Mouse (Mus musculus) heart, embryonic 15.5 days (tissue): ENCODE results near the gene Bad. TPM values are rescaled to one million over a fixed set of nuclear protein-coding genes. Genes with fewer than 3 reads are reported as not detected.

Experiments
- ATAC-seq: fragments of 200-750 bp; cut with Nextera tagmentation; replicated peaks from 2 replicates; pipeline ENCODE4 v1.8.0; 2017; ENCODE audit warnings: low read depth, moderate TSS enrichment; ENCODE audit not compliant: insufficient number of reproducible peaks, insufficient read depth, low FRiP score
- H3K27ac ChIP-seq: fragments of 300-500 bp; sonication (generic); 2 replicates; pipeline ENCODE4 v1.5.1; 2015; ENCODE audit warnings: mild to moderate bottlenecking, inconsistent platforms
- H3K27me3 ChIP-seq: fragments of 300-500 bp; sonication (generic); 2 replicates; pipeline ENCODE4 v1.6.1; 2015; ENCODE audit warnings: inconsistent platforms
- H3K36me3 ChIP-seq: fragments of 300-500 bp; sonication (generic); 2 replicates; pipeline ENCODE4 v1.6.1; 2015; ENCODE audit warnings: mild to moderate bottlenecking, inconsistent platforms
- H3K4me1 ChIP-seq: fragments of 300-500 bp; sonication (generic); replicated peaks from 2 replicates; pipeline ENCODE4 v1.6.1; 2015; ENCODE audit warnings: inconsistent platforms
- H3K4me2 ChIP-seq: fragments of 300-500 bp; sonication (generic); 2 replicates; pipeline ENCODE4 v1.6.1; 2015; ENCODE audit warnings: inconsistent platforms, mild to moderate bottlenecking, moderate library complexity
- H3K4me3 ChIP-seq: fragments of 300-500 bp; sonication (generic); 2 replicates; pipeline ENCODE4 v1.5.1; 2015; ENCODE audit warnings: mild to moderate bottlenecking, inconsistent platforms
- H3K9ac ChIP-seq: fragments of 300-500 bp; sonication (generic); 2 replicates; pipeline ENCODE4 v1.6.1; 2015; ENCODE audit warnings: mild to moderate bottlenecking, inconsistent platforms
- H3K9me3 ChIP-seq: fragments of 300-500 bp; sonication (generic); replicated peaks from 2 replicates; pipeline ENCODE4 v1.6.1; 2016; ENCODE audit warnings: inconsistent platforms
- WGBS: fragments of 180-500 bp; shearing (Covaris S2); methylation state at CpG from one replicate; pipeline ENCODE4 v1.1.7; 2015; ENCODE audit warnings: mixed read lengths; 5-methylcytosine and 5-hydroxymethylcytosine counted together
- polyA plus RNA-seq: library from polyadenylated mRNA; unstranded; fragments of >200 nt; fragmentation: Nextera tagmentation; extraction: Ambion mirVana; gene quantifications from 2 replicates; pipeline ENCODE4 v1.2.1, GENCODE M21; 2015

Bad gene
- polyA plus RNA-seq, 1 experiment from 2014 or later = 55.6 TPM

DNA sequence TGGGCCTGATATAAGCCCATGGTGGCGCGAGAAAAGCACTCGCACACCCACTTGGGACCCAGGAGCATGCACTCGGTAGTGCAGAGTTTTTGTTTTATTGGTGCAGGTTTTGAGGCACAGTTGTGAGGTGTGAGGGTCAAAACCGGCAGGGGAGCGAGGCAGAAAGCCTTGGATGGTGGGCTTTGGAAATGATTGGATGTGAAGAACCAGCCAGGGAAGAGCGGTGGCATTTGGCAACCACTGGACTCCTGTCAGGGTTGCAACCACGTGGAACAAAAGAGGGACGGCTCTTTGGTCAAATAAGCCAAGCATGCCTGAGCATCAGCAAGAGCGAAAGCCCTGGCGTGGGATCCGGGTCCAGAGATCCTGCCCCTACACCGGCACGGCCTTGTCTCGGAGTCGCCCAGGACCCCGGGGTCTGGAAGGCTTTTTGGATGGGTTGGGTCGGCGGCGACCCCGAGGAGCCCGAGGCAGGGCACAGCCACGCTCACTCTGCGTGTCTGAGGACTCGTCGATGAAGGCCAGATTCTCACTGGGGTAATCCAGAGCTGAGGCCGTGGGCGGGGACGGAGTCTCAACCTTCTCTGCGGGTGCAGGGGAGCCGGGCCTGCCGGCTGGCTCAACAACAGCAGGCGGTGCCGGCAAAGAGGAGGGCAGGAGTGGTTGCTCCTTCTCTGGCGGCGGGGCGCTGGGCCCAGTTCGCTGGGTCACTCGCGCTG lies 15.9 kb upstream of the Bad start:
- H3K36me3 ChIP-seq = no peaks in the 10 kb centered on the region
- peak overlapping the region; percentile 8; the same call in 1 of the 2 replicates for H3K9ac ChIP-seq
- peak overlapping the region; percentile 48 for H3K4me2 ChIP-seq
- no peak for ATAC-seq
- no peak overlapping the region for H3K27ac ChIP-seq
- WGBS = 18% methylated on average over 40 of the region's 40 CpGs
- peak overlapping the region; percentile 19 for H3K4me3 ChIP-seq
- no peaks in the 10 kb centered on the region for H3K9me3 ChIP-seq
- H3K27me3 ChIP-seq = peaks cover 66% of the 10 kb centered on the region
- H3K4me1 ChIP-seq = peaks cover 42% of the 10 kb centered on the region

DNA sequence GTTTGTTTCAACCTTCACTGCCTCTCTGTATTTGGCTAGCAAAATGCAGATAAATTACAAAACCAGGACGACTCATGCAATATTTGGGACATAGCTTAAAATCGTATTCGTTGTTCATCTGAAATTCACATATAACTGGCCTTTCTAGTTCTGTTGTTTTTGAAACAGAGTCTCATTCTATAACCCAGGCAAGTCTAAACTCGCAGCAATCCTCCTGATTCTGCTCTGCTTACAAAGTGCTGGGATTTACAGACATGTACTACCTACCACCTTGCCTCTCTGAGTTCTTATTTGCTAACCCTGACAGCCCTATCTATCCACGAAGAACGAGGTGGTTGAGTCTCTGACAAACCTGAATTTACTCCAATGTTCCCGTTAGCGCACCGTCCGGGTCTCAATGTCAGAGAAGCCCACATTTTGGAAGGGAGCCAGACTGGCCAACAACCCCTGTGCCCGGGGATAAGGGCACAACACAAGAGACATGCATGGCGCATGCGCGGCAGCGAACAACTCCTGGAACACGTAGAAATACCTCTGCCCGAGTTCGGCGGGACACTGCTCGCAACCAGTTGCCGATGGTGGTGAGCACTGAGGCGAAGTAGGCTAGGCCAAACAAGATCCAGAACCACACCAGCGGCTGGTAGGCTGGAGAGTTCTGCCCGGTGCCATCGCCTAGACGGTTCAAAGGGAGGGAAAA lies 15.0 kb upstream of the Bad start:
- Histone ChIP-seq H3K27ac (no peak overlapping the region), H3K27me3 (peaks cover 75% of the 10 kb centered on the region), H3K9me3 (no peaks in the 10 kb centered on the region), H3K9ac (no peak overlapping the region; the same call in 1 of the 2 replicates), H3K4me1 (peaks cover 39% of the 10 kb centered on the region), H3K4me2 (peak overlapping the region; percentile 55), H3K4me3 (peak overlapping the region; percentile 19), H3K36me3 (no peaks in the 10 kb centered on the region)
- 19% methylated on average over 26 of the region's 26 CpGs for whole genome bisulfite sequencing
- ATAC-seq = no peak

DNA sequence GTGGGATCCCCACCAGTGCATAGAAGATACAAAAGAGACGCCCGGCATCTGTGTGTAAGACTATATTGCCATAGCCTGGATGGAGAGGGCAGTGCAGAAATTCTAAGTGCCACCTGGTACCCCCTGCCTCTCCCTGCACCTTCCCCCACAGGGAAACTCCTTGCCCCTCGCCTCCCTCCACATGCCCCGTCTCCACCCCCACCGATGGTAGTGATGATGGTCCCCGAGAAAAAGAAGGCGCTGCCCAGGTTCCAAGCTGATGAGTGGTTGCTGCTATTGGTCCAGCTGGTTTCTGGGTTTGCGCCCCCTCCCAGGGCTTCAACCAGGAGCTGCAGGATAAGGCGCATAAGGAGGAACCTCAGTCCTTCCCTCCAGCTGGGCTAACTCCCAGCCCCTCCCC lies 13.6 kb upstream of the Bad start:
- Histone ChIP-seq H3K9me3 (no peaks in the 10 kb centered on the region), H3K4me2 (no peak overlapping the region), H3K9ac (no peak overlapping the region), H3K4me1 (peaks cover 30% of the 10 kb centered on the region), H3K4me3 (no peak overlapping the region), H3K36me3 (no peaks in the 10 kb centered on the region), H3K27me3 (peaks cover 89% of the 10 kb centered on the region), H3K27ac (no peak overlapping the region)
- ATAC-seq = no peak
- WGBS = 22% methylated on average over 9 of the region's 9 CpGs

DNA sequence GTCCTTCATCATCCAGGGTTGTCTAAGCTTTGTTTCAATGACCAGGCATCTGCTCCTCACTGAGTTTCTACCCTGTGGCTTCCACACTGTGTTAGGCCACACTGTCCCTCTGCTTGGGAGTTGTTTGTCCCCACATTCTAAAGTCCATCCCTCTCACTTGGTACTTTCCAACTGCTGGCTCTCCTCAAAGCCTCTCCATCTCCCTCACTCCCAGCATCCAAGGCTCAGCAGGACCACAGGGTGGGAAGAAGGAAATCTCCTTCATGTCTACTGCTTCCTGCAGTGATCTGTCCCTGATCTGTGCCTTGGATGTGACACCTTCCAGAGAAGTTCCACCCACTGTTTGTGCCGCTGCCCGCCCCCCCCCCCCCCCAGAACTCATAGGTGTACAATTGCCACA lies 10.7 kb upstream of the Bad start:
- Histone ChIP-seq H3K4me2 (no peak overlapping the region), H3K27me3 (peaks cover 94% of the 10 kb centered on the region), H3K4me1 (peaks cover 25% of the 10 kb centered on the region), H3K27ac (no peak overlapping the region), H3K9ac (no peak overlapping the region), H3K4me3 (no peak overlapping the region), H3K9me3 (no peaks in the 10 kb centered on the region), H3K36me3 (no peaks in the 10 kb centered on the region)
- ATAC-seq = no peak
- WGBS = 4% methylated on average over 2 of the region's 2 CpGs

DNA sequence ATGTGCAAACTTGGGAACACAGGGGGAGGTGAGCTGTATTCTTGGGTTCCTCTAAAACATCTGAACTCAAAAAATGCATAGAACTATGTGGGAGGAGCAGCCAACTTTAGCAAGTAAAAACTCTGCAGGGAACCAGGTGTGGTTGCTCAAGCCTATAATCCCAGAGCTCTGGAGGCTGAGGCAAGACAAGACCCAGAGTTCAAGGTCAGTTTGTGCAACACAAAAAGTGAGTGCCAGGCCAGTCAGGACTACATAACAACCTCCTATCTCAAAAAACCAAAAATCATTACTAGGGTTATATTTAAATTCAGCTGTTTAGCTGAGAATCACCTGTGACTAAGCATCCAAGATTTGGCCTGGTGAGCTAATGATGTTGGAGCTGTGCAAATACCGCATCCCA lies 9.6 kb upstream of the Bad start:
- no peak overlapping the region for H3K9ac ChIP-seq
- H3K4me2 ChIP-seq = no peak overlapping the region
- H3K4me3 ChIP-seq = no peak overlapping the region
- no peak overlapping the region for H3K27ac ChIP-seq
- no peak for ATAC-seq
- WGBS = 45% methylated on average over 1 of the region's 1 CpGs
- peaks cover 19% of the 10 kb centered on the region for H3K4me1 ChIP-seq
- no peaks in the 10 kb centered on the region for H3K9me3 ChIP-seq
- H3K36me3 ChIP-seq = no peaks in the 10 kb centered on the region
- H3K27me3 ChIP-seq = peaks cover 89% of the 10 kb centered on the region

DNA sequence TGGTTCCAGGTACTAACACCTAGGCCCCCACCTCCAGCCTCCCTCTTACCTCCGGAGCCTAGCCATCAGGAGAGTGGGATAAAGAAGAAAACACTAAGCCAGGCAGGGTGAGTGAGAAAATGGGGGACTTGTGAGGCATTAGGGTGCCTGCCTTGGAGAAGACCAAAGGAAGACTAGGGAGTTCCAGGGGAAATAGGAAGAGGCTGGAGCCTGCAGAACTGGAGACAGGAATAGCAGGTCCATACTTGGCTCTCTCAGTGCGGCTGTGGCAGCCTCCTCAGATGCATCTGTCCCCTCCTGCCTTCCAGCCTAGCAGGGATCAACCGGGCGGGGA lies 8.6 kb upstream of the Bad start:
- H3K27me3 ChIP-seq = peaks cover 78% of the 10 kb centered on the region
- peaks cover 14% of the 10 kb centered on the region for H3K4me1 ChIP-seq
- peak overlapping the region; percentile 49 for H3K4me3 ChIP-seq
- H3K27ac ChIP-seq = no peak overlapping the region
- 38% methylated on average over 4 of the region's 4 CpGs for WGBS
- peak overlapping the region; percentile 78 for H3K4me2 ChIP-seq
- H3K9me3 ChIP-seq = no peaks in the 10 kb centered on the region
- no peaks in the 10 kb centered on the region for H3K36me3 ChIP-seq
- 0 out of 2 replicates have a peak, but pooled peaks have one; percentile 9 for ATAC-seq
- H3K9ac ChIP-seq = no peak overlapping the region

DNA sequence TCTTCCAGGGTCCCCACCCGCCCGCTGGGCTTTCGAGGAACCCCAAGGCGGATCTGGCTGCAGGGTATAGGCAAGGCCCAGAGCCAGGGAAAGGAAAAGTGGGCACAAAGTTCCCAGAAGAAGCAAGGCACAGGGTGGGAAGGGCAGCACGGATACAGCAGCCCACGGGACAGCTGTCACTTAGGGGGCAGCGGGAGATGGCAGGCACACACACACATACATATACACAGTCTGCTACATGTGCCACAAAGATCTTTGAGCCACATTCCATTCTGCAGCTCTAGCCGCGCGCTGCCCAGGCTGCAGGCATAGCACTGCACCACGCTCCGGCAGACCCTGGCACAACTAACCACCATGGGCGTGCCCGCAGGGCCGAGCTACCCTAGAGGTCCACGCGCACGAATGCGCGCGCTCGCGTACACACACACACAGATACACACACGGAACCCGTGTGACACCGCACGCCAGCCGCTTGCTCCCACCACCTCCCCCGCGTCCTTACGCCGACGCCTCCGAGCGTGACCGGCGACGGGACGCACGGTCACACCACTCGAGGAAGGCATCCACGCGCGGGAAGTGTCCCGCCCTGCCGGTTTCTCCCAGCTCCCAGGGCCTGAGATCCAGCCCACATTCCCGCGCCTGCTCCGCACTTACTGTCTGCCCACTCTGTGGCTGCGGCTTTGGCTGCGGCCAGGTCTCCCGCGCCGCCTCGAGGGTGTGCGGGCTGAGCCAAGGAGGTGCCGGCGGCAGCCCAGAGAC lies 8.0 kb upstream of the Bad start:
- WGBS = 3% methylated on average over 58 of the region's 58 CpGs

DNA sequence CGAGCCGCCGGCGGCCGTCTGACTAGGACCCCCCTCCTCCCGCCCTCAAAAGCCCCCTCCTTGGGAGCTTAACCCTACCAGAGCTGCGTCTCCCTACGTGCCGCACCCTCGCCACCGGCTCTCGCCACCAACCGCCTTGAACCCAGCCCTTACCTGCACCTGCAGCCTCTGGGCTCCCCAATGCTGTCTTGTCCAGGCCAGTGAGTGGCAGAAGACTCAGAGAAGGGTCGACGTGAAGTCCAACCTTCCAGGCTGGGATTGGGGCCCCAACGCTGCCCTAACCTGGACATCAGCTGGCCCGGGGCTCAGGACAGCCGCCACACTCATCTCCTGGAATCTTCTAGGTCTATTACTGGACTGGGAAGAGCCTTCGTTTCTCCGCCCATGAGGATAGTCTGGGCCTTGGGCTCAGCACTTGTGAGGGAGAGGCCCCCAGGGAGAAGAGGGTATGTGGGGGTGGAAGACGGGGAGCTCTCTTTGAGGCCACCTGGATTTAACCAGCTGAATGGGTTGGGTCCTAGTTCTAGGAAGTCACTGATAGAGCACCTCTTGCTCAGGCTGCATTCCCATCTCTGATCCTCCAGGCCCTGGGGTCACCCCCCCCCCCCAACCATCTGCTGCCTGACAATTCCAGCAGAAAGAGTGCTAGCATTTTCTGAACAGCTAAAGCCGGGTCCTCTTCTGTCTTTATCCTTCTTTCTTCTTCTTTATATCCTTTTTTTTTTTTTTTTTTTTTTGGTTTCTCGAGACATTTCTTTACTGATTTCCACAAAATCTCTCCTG lies 7.3 kb upstream of the Bad start, which contains the start of gene Kcnk4:
Gene Kcnk4 (minus strand): TSS at position 321 of the 783 bp plus-strand sequence.
- Histone ChIP-seq H3K4me1 (peaks cover 14% of the 10 kb centered on the region), H3K4me3 (peak within 1 kb of the TSS; percentile 49), H3K9me3 (no peaks in the 10 kb centered on the region), H3K4me2 (peak within 1 kb of the TSS; percentile 78), H3K9ac (peak within 1 kb of the TSS; percentile 45), H3K36me3 (no peaks in the 10 kb centered on the region), H3K27me3 (peaks cover 65% of the 10 kb centered on the region), H3K27ac (no peak within 1 kb of the TSS)
- ATAC-seq = no peak
- 11% methylated on average over 23 of the region's 23 CpGs for WGBS

More for the DNA sequence above, 8.0 kb upstream of the Bad start:
- Histone ChIP-seq H3K4me1 (peaks cover 14% of the 10 kb centered on the region), H3K4me2 (peak overlapping the region; percentile 78), H3K27me3 (peaks cover 73% of the 10 kb centered on the region), H3K9me3 (no peaks in the 10 kb centered on the region), H3K9ac (peak overlapping the region; percentile 45), H3K27ac (no peak overlapping the region), H3K36me3 (no peaks in the 10 kb centered on the region), H3K4me3 (peak overlapping the region; percentile 49)
- ATAC-seq = peak; percentile 48

DNA sequence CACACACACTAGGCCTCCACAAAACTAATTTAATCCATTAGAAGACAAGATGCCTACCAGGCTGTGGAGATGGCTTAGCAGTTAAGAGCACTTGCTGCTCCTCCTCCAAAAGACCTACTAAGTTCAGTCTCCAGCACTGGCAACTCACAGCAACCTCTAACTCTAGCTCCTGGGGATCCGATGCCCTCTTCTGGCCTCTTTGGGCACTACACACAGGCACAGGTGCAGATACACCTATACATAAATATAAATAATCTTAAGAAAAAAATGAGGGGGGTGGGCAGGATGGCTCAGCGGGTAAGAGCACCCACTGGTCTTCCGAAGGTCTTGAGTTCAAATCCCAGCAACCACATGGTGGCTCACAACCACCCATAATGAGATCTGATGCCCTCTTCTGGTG lies 5.4 kb upstream of the Bad start:
- no peaks in the 10 kb centered on the region for H3K36me3 ChIP-seq
- no peak overlapping the region for H3K4me2 ChIP-seq
- 23% methylated on average over 3 of the region's 3 CpGs for WGBS
- no peak overlapping the region for H3K4me3 ChIP-seq
- H3K27me3 ChIP-seq = peaks cover 51% of the 10 kb centered on the region
- H3K4me1 ChIP-seq = peaks cover 30% of the 10 kb centered on the region
- no peak overlapping the region for H3K9ac ChIP-seq
- no peaks in the 10 kb centered on the region for H3K9me3 ChIP-seq
- H3K27ac ChIP-seq = no peak overlapping the region
- no peak for ATAC-seq

DNA sequence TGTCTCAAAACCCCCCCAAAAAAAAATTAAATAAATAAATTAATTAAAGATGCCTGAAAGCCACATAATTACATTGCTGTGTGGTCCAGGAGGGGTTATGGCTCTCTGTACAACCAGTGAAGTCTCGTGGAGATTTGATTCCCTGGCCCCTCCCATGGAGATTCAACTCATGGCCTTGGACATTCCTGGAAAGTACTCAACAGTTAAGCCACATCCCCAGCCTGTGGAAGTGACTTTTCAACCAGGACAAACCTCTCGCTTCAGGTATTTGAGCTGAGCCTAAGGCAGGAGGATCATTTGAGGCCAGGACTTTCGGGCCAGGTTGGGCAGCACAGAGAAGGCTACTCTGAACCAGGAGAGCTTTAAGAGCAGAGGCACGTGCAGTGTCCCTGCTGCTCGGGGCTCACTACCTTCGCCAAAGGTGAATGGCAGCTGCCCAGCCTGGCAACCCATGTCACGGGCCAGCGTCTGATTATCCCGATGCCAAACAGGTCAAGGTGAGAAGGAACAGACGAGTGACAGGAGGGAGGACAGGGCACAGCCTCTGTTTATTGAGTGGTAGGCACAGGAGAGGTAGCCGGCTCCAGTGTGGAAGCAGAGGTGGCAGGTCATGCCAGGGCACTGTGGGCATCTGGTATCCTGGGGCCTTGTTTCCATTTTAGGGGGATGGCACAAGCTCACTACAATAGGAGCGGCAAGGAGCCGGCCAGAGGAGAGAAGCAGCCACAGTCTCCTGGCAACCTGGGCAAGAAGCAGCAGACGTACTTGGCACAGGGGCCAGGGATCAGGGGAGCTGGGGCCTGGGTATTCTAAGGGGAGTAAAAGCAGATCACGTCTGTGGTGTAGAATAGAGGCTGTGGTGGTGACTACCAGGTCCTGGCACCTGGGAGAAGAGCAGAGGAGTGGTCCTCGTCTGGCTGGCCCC lies 3.9 kb upstream of the Bad start:
- WGBS = 80% methylated on average over 16 of the region's 16 CpGs

More for the DNA sequence above, 3.9 kb upstream of the Bad start:
- H3K9ac ChIP-seq = no peak overlapping the region
- H3K36me3 ChIP-seq = no peaks in the 10 kb centered on the region
- no peak overlapping the region for H3K4me3 ChIP-seq
- no peaks in the 10 kb centered on the region for H3K9me3 ChIP-seq
- H3K4me1 ChIP-seq = peaks cover 32% of the 10 kb centered on the region
- peaks cover 36% of the 10 kb centered on the region for H3K27me3 ChIP-seq
- H3K4me2 ChIP-seq = no peak overlapping the region
- ATAC-seq = no peak
- H3K27ac ChIP-seq = no peak overlapping the region
